ENCODE assay signal across 8 mouse cellular contexts in genomic region chr11:80183705-80184255, GRCm38 (mm10). TPM values are rescaled to one million over a fixed set of nuclear protein-coding genes. Genes with fewer than 3 reads are reported as not detected.
DNase-seq lines count a peak whose midpoint lies in the region; ATAC-seq and TF ChIP-seq lines count a peak whose summit lies in the region.

Gene Rnf135 (plus strand): TSS chr11:80183851.

- H3K4me3 ChIP-seq in MEL (ENCODE audit: control insufficient read depth in 1 of 2, insufficient read depth in 1 of 2, low read depth in 2 of 2, low read length in 2 of 2) = peak within 1 kb of the TSS; percentile 90 to 91
- peak within 1 kb of the TSS; percentile 45 for H3K4me3 ChIP-seq in forebrain, postnatal 0 days (ENCODE audit: low read depth, low read length)
- peak within 1 kb of the TSS; percentile 64 for H3K4me3 ChIP-seq in lung, embryonic 14.5 days (ENCODE audit: low read depth, low read length)

- H3K9me3 ChIP-seq in MEL (replicated peaks; ENCODE audit: insufficient read depth, low read length) = no peaks in the 10 kb centered on the region
- no peaks in the 10 kb centered on the region for H3K9me3 ChIP-seq in forebrain, postnatal 0 days (ENCODE audit: low read length)
- no peaks in the 10 kb centered on the region for H3K9me3 ChIP-seq in lung, embryonic 14.5 days (ENCODE audit: low read depth, low read length)

- peaks cover 2 to 11% of the 10 kb centered on the region in 2 experiments; a peak in 3 of 4 replicates for H3K4me1 ChIP-seq in MEL (ENCODE audit: control insufficient read depth in 1 of 2, insufficient read depth in 2 of 2, low read length in 2 of 2)
- H3K4me1 ChIP-seq in forebrain, postnatal 0 days (ENCODE audit: insufficient read depth) = no peaks in the 10 kb centered on the region
- no peaks in the 10 kb centered on the region for H3K4me1 ChIP-seq in lung, embryonic 14.5 days (ENCODE audit: insufficient read depth)

- peak; percentile 96 to 99 for TF ChIP-seq POLR2A in MEL (IDR thresholded peaks at IDR 0.05; ENCODE audit: control insufficient read depth in 1 of 2, insufficient read depth in 1 of 2, low read depth in 1 of 2, low read length in 2 of 2, poor library complexity in 1 of 2)

- WGBS in forebrain, postnatal 0 days = 2% methylated on average over 33 of the region's 33 CpGs
- under 1% methylated on average over 33 of the region's 33 CpGs for WGBS in lung, embryonic 14.5 days

- H3K79me2 ChIP-seq in MEL (ENCODE audit: control insufficient read depth, insufficient read depth, low read length, poor library complexity) = peaks cover 4% of the 10 kb centered on the region; the same call in 1 of the 2 replicates

- peak; percentile 97 for DNase-seq in MEL (ENCODE audit: low read depth, low spot score)
- peak; percentile 88 for DNase-seq in cerebellum, adult 8-10 months
- DNase-seq in forebrain, postnatal 0 days = peak; percentile 63
- DNase-seq in heart, postnatal 4 days = peak; percentile 97
- DNase-seq in layer of hippocampus, adult 8-10 months (ENCODE audit: low spot score in 2 of 2) = peak; percentile 81 to 82
- peak; percentile 88 for DNase-seq in lung, embryonic 14.5 days
- peak; percentile 88 for DNase-seq in testis, postnatal 14 days (ENCODE audit: low spot score)

- H3K27me3 ChIP-seq in MEL (ENCODE audit: control insufficient read depth in 1 of 2, insufficient read depth in 2 of 2, low read length in 2 of 2) = no peaks in the 10 kb centered on the region
- no peaks in the 10 kb centered on the region for H3K27me3 ChIP-seq in forebrain, postnatal 0 days (ENCODE audit: insufficient read depth, low read length)
- no peaks in the 10 kb centered on the region for H3K27me3 ChIP-seq in lung, embryonic 14.5 days (ENCODE audit: insufficient read depth, low read length)

- H3K4me2 ChIP-seq in forebrain, postnatal 0 days (ENCODE audit: low read depth) = peak within 1 kb of the TSS; percentile 71
- H3K4me2 ChIP-seq in lung, embryonic 14.5 days = peak within 1 kb of the TSS; percentile 70

- ATAC-seq in forebrain, postnatal 0 days = peak; percentile 76
- ATAC-seq in lung, embryonic 14.5 days (ENCODE audit: insufficient read depth) = peak; percentile 95
- ATAC-seq in neutrophil, adult 5-6 weeks (ENCODE audit: extremely low read depth, insufficient number of reproducible peaks, low FRiP score, poor library complexity, severe bottlenecking) = peak; percentile 97

- peaks cover 0 to 9% of the 10 kb centered on the region in 2 experiments; a peak in 2 of 4 replicates for H3K36me3 ChIP-seq in MEL (ENCODE audit: control insufficient read depth in 1 of 2, insufficient read depth in 2 of 2, low read length in 2 of 2)
- no peaks in the 10 kb centered on the region for H3K36me3 ChIP-seq in forebrain, postnatal 0 days (ENCODE audit: insufficient read depth)
- H3K36me3 ChIP-seq in lung, embryonic 14.5 days (ENCODE audit: insufficient read depth) = no peaks in the 10 kb centered on the region

- TF ChIP-seq EP300 in MEL (IDR thresholded peaks at IDR 0.05; ENCODE audit: low read depth in 1 of 2, low read length in 2 of 2) = peak in 1 of 2 experiments; percentile 45; a peak in 1 of 4 replicates

- no peak for TF ChIP-seq CTCF in MEL (IDR thresholded peaks at IDR 0.05 in 2 of 3, conservative IDR thresholded peaks at IDR 0.05 in 1 of 3; ENCODE audit: control insufficient read depth in 1 of 3, insufficient read depth in 1 of 3, low read depth in 2 of 3, low read length in 3 of 3, poor library complexity in 1 of 3, severe bottlenecking in 1 of 3)
- TF ChIP-seq CTCF in forebrain, postnatal 0 days (IDR thresholded peaks at IDR 0.05; ENCODE audit: low read depth) = no peak
- TF ChIP-seq CTCF in lung, embryonic 14.5 days (IDR thresholded peaks at IDR 0.05; ENCODE audit: low read depth) = no peak

- H3K27ac ChIP-seq in MEL (ENCODE audit: control insufficient read depth, low read depth, low read length) = peak within 1 kb of the TSS; percentile 77
- H3K27ac ChIP-seq in forebrain, postnatal 0 days (ENCODE audit: low read depth, low read length) = peak within 1 kb of the TSS; percentile 69
- peak within 1 kb of the TSS; percentile 83 for H3K27ac ChIP-seq in lung, embryonic 14.5 days (ENCODE audit: low read depth)

- no peak for TF ChIP-seq RAD21 in MEL (IDR thresholded peaks at IDR 0.05; ENCODE audit: low read depth, low read length)

- H3K9ac ChIP-seq in MEL (ENCODE audit: control insufficient read depth, low read depth, low read length, poor library complexity, severe bottlenecking) = peak within 1 kb of the TSS; percentile 88
- H3K9ac ChIP-seq in forebrain, postnatal 0 days = peak within 1 kb of the TSS; percentile 48
- H3K9ac ChIP-seq in lung, embryonic 14.5 days = peak within 1 kb of the TSS; percentile 88

TF ChIP-seq in MEL, 35 proteins besides CTCF, POLR2A, EP300 and RAD21:
- TF ChIP-seq POLR2AphosphoS2 (IDR thresholded peaks at IDR 0.05; ENCODE audit: low read length) (peak; percentile 92), GABPA (IDR thresholded peaks at IDR 0.05; ENCODE audit: low read depth, low read length) (no peak), ETS1 (IDR thresholded peaks at IDR 0.05; ENCODE audit: low read depth, low read length) (no peak), ZMIZ1 (IDR thresholded peaks at IDR 0.05; ENCODE audit: low read depth, low read length) (peak; percentile 93), POLR2AphosphoS5 (IDR thresholded peaks at IDR 0.05; ENCODE audit: borderline replicate concordance, low read depth, low read length) (0 out of 2 replicates have a peak, but pooled peaks have one; percentile 81), SIN3A (IDR thresholded peaks at IDR 0.05; ENCODE audit: low read length) (peak; percentile 60), MAX (IDR thresholded peaks at IDR 0.05; ENCODE audit: low read length) (peak; percentile 47), MYC (IDR thresholded peaks at IDR 0.05; ENCODE audit: low read depth, low read length) (peak; percentile 50; the same call in 1 of the 2 replicates), ELF1 (IDR thresholded peaks at IDR 0.05; ENCODE audit: low read depth, low read length) (peak; percentile 79), HCFC1 (IDR thresholded peaks at IDR 0.05; ENCODE audit: low read depth, low read length) (peak; percentile 70), NELFE (IDR thresholded peaks at IDR 0.05; ENCODE audit: low read depth, low read length) (peak; percentile 95), TCF12 (IDR thresholded peaks at IDR 0.05; ENCODE audit: low read depth, low read length) (peak; percentile 67), NRF1 (IDR thresholded peaks at IDR 0.05; ENCODE audit: insufficient read depth, low read depth, low read length, poor library complexity, severe bottlenecking) (no peak)

RNA-seq across cellular contexts. Expression of gene Rnf135, which starts in this region (rescaled TPM):
- 4.1 and 5.2 TPM in 2 replicates for total RNA-seq in MEL (2012; rRNA removed)
- polyA plus RNA-seq in MEL (2012; ENCODE audit: insufficient read depth in 1 of 2, insufficient read length in 2 of 2, low read depth in 1 of 2, low replicate concordance in 2 of 2, missing spikeins in 1 of 2) = 1 to 10 TPM in 1 of 2 experiments, not detected in 1; 8.0 TPM
- 1.3 and 2.0 TPM in 2 replicates for total RNA-seq in forebrain, postnatal 0 days (2014; rRNA removed)
- 2.2 and 3.1 TPM in 2 replicates for polyA plus RNA-seq in forebrain, postnatal 0 days (2015; fragmentation: Nextera tagmentation; extraction: Ambion mirVana)
- 1 to 10 TPM; 5.2 to 8.5 TPM for total RNA-seq in heart, postnatal 4 days (2021)
- 1 to 10 TPM; 4.9 to 7.3 (median 5.6) TPM for total RNA-seq in layer of hippocampus, adult 8-10 months (2022)
- 5.5 and 6.6 TPM in 2 replicates for polyA plus RNA-seq in lung, embryonic 14.5 days (2014; fragmentation: Nextera tagmentation; extraction: Ambion mirVana)
- total RNA-seq in neutrophil, adult 5-6 weeks (2017) = 5.5 and 5.9 TPM in 2 replicates

Comparison
In these comparisons a context has a peak if more than half of its experiments do, and no peak if none do; other contexts are left out.
1. Peak in every context shown above with its lines: DNase-seq, ATAC-seq, H3K4me3 ChIP-seq and H3K27ac ChIP-seq.